8 mouse cellular contexts compared by ENCODE assay signal in the genomic region with DNA sequence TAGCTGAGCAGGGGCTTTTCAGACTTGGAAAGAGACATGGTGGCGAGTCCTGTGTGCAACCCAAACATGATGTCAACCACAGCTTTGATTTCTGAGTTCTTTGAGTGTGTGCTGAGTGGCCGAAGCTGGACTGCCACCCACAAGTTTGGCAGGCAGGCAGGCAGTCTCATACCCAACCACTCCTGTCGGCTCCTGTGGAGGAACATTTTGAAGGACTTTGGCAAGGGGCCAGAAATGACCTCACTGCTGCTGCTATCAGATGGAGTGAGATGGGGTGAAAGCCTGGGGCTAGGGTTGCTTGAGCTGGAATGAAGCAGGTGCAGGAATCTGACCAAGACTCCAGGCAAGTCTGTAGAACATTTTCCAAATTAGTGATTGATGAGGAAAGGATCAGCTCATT.
DNase-seq lines count a peak whose midpoint lies in the region; ATAC-seq lines count a peak whose summit lies in the region.
"Had no signal": no experiment of that assay in that cellular context is flagged by ENCODE, and none has a peak within 500 bp of the region (broad histone marks: within the 10 kb centered on the region; RNA-seq: fewer than 3 reads in every experiment).

No protein-coding gene starts in this region.

- no peaks in the 10 kb centered on the region for H3K4me1 ChIP-seq in hindbrain, embryonic 14.5 days (replicated peaks; ENCODE audit: control insufficient read depth, insufficient read depth, low read length)

- peak; percentile 6 for DNase-seq in 3134 (ENCODE audit: extremely low read depth, insufficient read length, low spot score)
- DNase-seq in Muller cell, postnatal 12 days (ENCODE audit: inconsistent ontology term): peak; percentile 90
- DNase-seq in heart, adult 11 months: peak; percentile 96
- peak; percentile 77 to 79 for DNase-seq in kidney, postnatal 36 days
- DNase-seq in testis, postnatal 14 days (ENCODE audit: low spot score): peak; percentile 46
- DNase-seq in hindbrain, embryonic 14.5 days (ENCODE audit: low spot score): no peak

- ATAC-seq in erythroblast, adult 5-6 weeks (replicated peaks; ENCODE audit: low FRiP score, poor library complexity, severe bottlenecking): no peak
- ATAC-seq in hindbrain, embryonic 14.5 days (ENCODE audit: low FRiP score): no peak

- no peak overlapping the region for H3K27ac ChIP-seq in hindbrain, embryonic 14.5 days

- H3K9me3 ChIP-seq in hindbrain, embryonic 14.5 days (ENCODE audit: control insufficient read depth, low read length): peaks cover 4% of the 10 kb centered on the region; the same call in 1 of the 2 replicates

- no peak overlapping the region for H3K9ac ChIP-seq in hindbrain, embryonic 14.5 days

- H3K4me3 ChIP-seq in hindbrain, embryonic 14.5 days (replicated peaks; ENCODE audit: low read length): no peak overlapping the region
- H3K4me3 ChIP-seq: myocyte had no signal

- no peak overlapping the region for H3K4me2 ChIP-seq in hindbrain, embryonic 14.5 days (replicated peaks)

- H3K36me3 ChIP-seq in hindbrain, embryonic 14.5 days (replicated peaks; ENCODE audit: control insufficient read depth, insufficient read depth): no peaks in the 10 kb centered on the region

- no peaks in the 10 kb centered on the region for H3K27me3 ChIP-seq in hindbrain, embryonic 14.5 days (ENCODE audit: control insufficient read depth, insufficient read depth, low read length)

- 68% methylated on average over 3 of the region's 3 CpGs for WGBS in hindbrain, embryonic 14.5 days
